Mouse (Mus musculus) layer of hippocampus, adult 2 months (tissue): ENCODE results near the gene Sesn1. TPM values are rescaled to one million over a fixed set of nuclear protein-coding genes. Genes with fewer than 3 reads are reported as not detected.
A peak's percentile ranks its signal among the peaks of the same experiment; 100 is the strongest.
"Not testable (repeated sequence)": the region's sequence is repeated elsewhere in the genome, so short reads cannot be mapped to it uniquely, and the experiment has no call there.

Source experiments
- DNase-seq, 2 experiments: peaks; one replicate each; pipeline ENCODE4 v3.0.0; 2022; ENCODE audit warnings: low spot score in 2 of 2
- H3K27ac ChIP-seq: fragments of 200-600 bp; 2 replicates; pipeline ENCODE4 v1.8.1; 2022
- H3K4me3 ChIP-seq: fragments of 200-600 bp; 2 replicates; pipeline ENCODE4 v1.8.1; 2022; ENCODE audit warnings: mild to moderate bottlenecking
- CTCF ChIP-seq: fragments of 200-600 bp; conservative IDR thresholded peaks from 2 replicates; pipeline ENCODE4 v1.8.1; 2022; ENCODE audit warnings: antibody characterized with exemption, mild to moderate bottlenecking, moderate library complexity
- total RNA-seq, 2 experiments: library from RNA; stranded (reverse); gene quantifications; 2 replicates each; pipeline ENCODE4 v1.2.3; 2021

Gene Sesn1
- total RNA-seq, 2 experiments from 2014 or later: 51.4 to 55.3 TPM

- peak in 1 of 2 experiments; percentile 35 for DNase-seq
- TF ChIP-seq CTCF: no peak
- Histone ChIP-seq H3K4me3 (no peak overlapping the region), H3K27ac (peak overlapping the region; percentile 36)
Measured at GRCm38 (mm10) chr10:41926726-41927125, 117.0 kb downstream of the Sesn1 start.

GRCm38 (mm10) chr10:41930966-41931365 is 121.2 kb downstream of the Sesn1 start:
- Histone ChIP-seq H3K4me3 (no peak overlapping the region), H3K27ac (peak overlapping the region; percentile 61; the same call in 1 of the 2 replicates)
- no peak for TF ChIP-seq CTCF
- no peak for DNase-seq

- no peak for TF ChIP-seq CTCF
- peak; percentile 89 to 91 for DNase-seq
- Histone ChIP-seq H3K4me3 (no peak overlapping the region; the same call in 1 of the 2 replicates), H3K27ac (peak overlapping the region; percentile 88)
Measured at GRCm38 (mm10) chr10:41931962-41932361, 122.2 kb downstream of the Sesn1 start.

DNA sequence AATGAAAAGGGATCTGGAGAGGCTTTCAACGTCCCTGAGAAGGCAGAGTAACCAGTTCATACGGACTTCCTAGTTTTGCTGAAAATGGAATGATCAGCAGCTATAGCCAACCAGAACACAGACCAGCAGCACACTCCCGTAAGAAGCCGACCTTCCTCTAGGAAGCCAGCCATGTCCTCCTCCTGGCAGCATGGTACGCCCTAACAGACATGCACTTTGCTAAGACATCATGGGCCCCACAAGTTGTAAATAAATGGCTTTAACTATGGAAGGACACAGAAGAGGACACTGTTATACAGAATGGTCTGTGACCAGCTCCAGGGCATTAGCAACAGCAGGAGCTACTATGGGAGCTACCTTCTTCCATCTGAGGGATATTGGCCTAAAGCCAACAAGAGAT is 123.2 kb downstream of the Sesn1 start:
- Histone ChIP-seq H3K27ac (peak overlapping the region; percentile 88), H3K4me3 (no peak overlapping the region)
- no peak for DNase-seq
- no peak for TF ChIP-seq CTCF

DNA sequence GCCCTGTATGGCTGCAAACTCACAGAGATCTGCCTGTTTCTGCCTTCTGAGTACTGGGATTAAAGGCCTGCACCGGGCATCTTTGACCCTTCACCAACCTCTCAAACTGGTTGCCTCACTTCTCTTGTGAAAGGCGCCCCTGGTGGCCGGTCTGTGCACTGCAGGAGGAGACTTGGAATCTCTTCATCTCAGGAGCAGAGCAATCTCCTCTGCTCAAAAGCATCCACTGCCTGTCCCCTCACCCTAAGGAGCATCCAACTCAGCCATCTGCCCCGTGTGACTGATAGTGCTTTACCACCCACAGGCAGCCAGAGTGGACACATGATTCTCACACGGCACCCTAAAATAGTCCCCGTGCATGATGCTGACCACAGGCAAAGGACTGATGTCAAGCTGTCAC is 123.8 kb downstream of the Sesn1 start:
- peak; percentile 85 for TF ChIP-seq CTCF
- DNase-seq: peak in 1 of 2 experiments; percentile 67
- Histone ChIP-seq H3K27ac (peak overlapping the region; percentile 88), H3K4me3 (no peak overlapping the region)

DNA sequence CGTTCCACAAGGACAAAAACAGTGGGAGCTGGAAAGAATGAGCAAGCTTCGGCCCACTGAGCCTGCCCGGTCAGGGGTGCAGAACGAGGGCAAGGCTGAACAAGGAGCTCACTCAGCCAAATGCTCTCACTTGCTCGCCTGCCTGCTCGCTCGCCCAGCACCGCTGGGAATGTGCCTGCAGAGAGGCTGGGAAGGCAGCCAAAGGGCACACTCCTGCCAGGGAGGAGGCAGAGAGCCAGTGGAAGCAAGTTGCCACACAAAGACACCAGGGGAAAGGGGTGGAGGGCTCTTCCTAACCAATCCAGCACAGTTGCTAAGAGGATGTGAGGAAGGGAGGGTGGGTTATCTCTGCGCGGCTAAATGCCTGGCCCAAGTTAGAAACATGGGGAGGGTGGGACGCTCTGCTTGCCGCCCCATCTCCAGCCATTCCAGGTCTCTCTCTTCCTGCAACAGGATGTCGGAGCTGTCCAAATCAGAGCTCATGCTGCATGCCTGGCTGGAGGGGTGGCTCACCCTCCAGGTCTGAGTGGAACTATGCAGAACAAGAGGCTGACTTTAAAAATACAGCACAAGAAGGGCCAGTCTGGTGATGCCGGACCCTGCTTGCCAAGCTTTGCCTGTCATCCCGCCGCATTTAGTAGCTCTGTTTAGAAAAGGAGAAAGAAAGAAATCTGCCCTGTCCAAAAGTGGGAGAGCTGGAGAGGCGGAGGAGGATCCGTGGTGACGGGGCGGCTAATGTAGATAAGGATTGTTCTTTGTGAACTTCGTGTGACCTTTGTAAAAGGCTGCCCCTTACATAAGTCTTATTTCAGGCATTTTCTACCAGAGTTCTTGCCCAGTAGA is 125.1 kb downstream of the Sesn1 start:
- Histone ChIP-seq H3K4me3 (peak overlapping the region; percentile 38), H3K27ac (peak overlapping the region; percentile 88)
- peak; percentile 85 to 88 for DNase-seq
- no peak; the same call in 1 of the 2 replicates for TF ChIP-seq CTCF

- Histone ChIP-seq H3K27ac (peak overlapping the region; percentile 88), H3K4me3 (no peak overlapping the region; the same call in 1 of the 2 replicates)
- peak; percentile 66 to 83 for DNase-seq
- no peak for TF ChIP-seq CTCF
Measured at GRCm38 (mm10) chr10:41935476-41935829, 125.7 kb downstream of the Sesn1 start.

DNA sequence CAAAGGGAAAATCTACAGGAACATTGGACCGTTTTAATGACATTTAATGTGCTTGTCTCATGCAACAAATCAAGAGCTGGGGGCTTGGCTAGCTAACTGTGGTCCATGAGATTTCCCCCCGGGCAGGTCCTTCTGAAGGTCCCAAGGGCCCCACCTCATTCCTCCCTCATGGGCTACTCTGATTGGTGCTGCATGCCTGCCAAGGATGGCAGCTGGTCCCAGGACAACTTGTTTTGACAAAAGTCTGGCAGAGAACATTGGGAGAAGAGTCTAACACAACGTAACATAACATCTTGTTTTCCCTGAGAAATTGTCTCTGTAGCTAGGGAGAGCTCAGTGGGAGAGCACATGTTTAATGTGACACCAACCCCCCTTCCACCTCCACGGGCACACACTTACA is 126.4 kb downstream of the Sesn1 start:
- no peak for TF ChIP-seq CTCF
- no peak overlapping the region for H3K4me3 ChIP-seq
- peak; percentile 51 to 62 for DNase-seq
- peak overlapping the region; percentile 88 for H3K27ac ChIP-seq

GRCm38 (mm10) chr10:41937176-41937575 is 127.4 kb downstream of the Sesn1 start:
- H3K4me3 ChIP-seq: no peak overlapping the region
- no peak for DNase-seq
- no peak for TF ChIP-seq CTCF
- peak overlapping the region; percentile 77 for H3K27ac ChIP-seq

DNA sequence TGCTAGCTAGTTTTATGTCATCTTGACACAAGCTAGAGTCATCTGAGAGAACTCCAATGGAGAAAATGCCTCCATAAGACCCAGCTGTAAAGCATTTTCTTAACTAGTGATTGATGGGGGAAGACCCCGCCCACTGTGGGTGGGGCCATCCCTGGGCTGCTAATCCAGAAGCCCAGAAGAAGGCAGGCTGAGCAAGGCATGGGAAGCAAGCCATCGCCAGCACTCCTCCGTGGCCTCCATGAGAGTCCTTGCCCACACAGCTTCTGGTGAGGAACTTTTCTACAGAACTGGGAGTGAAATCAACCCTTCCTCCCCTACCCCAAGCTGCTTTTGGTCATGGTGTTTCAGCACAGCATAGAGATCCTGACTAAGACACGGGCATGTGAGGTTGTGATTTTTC is 129.4 kb downstream of the Sesn1 start:
- Histone ChIP-seq H3K4me3 (no peak overlapping the region), H3K27ac (no peak overlapping the region)
- no peak for TF ChIP-seq CTCF
- DNase-seq: no peak

DNA sequence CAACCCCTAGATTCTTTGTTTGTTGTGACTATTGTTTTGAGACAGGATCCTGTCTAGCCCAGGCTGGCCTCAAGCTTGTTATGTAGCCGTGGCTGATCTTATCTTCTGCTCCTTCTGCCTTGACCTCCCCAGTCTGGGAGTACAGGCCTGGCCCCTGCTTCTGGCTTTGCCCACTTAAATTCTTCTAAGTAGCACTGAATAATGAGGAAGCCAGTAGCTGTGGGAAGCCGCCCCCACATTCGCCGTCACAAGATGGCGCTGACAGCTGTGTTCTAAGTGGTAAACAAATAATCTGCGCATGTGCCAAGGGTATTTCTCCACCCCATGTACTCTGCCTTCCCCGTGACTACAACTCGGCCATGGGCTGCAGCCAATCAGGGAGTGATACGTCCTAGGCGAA is 142.6 kb downstream of the Sesn1 start:
- not testable (repeated sequence) for H3K27ac ChIP-seq, H3K4me3 ChIP-seq, DNase-seq

- H3K4me3 ChIP-seq: no peak overlapping the region
- TF ChIP-seq CTCF: no peak
- no peak for DNase-seq
- no peak overlapping the region for H3K27ac ChIP-seq
Measured at GRCm38 (mm10) chr10:41952850-41953527, 143.3 kb downstream of the Sesn1 start.

GRCm38 (mm10) chr10:41953528-41953864 is 143.8 kb downstream of the Sesn1 start:
- Histone ChIP-seq H3K4me3 (no peak overlapping the region), H3K27ac (no peak overlapping the region)
- no peak for TF ChIP-seq CTCF
- DNase-seq: no peak
